Mouse (Mus musculus): ENCODE results near the gene Ncbp1.
"Not testable (repeated sequence)": the region's sequence is repeated elsewhere in the genome, so short reads cannot be mapped to it uniquely, and the experiment has no call there.

Gene Ncbp1

DNA sequence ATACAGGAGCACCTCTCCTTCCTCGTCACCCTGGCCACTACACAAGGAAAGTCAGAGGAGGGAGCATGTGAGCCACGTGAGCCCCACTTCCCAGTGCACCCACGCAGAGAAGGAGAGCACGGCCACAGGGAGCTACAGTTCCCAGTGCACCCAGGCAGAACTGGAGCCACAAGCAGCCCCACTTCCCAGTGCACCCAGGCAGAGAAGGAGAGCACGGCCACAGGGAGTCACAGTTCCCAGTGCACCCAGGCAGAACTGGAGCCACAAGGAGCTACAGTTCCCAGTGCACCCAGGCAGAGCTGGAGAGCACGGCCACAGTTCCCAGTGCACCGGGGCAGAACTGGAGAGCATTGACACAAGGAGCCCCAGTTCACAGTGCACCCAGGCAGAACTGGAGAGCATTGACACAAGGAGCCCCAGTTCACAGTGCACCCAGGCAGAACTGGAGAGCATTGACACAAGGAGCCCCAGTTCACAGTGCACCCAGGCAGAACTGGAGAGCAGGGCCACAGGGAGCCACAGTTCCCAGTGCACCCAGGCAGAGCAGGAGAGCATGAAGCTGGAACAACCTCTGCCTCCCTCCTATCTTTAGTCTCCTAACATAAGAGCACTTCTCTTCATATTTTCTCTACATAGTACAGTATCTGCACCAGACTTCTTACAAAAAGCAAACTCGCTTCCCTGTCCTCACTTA is 9.0 kb upstream of the Ncbp1 start:
- DNase-seq (ENCODE audit: low spot score in 2 of 2): no peak

DNA sequence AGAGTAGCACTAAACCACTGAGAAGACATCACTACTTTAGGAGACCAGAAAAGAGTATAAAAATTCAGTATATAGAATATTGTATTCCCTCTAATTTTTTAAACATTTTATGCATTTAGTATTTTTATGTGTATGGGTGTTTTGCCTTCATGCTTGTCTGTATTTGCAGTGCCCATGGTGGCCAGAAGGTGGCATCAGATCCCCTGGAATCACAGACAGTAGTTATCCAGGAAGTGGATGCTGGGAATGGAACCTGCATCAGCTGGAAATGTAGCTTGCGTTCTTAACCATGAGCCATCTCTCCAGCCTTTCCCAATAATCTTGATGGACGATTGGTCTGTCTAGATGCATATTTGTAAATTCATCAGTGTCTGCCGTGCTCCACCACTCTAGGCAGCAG is 8.2 kb upstream of the Ncbp1 start:
- no peak for DNase-seq (ENCODE audit: low spot score in 2 of 2)

DNA sequence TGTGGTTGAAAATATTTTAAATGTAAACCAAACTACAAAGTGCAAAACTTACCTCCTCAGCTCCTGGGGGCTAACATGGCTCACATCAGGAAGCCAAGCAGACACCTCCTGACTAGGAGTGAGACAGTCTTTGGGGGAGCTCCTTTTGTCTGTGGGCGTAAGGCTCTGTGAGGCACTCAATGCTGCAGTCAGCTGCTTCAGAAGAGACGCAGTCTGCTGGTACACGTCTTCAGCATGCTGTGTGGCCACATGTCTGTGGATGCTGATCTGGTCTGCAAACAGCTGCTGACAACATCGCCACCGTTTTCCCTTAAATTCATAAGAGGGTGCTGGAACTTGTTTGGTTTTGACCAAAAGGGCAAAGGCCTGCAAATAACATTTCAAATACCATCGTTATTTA is 6.6 kb upstream of the Ncbp1 start:
- no peak for DNase-seq (ENCODE audit: low spot score in 2 of 2)

DNA sequence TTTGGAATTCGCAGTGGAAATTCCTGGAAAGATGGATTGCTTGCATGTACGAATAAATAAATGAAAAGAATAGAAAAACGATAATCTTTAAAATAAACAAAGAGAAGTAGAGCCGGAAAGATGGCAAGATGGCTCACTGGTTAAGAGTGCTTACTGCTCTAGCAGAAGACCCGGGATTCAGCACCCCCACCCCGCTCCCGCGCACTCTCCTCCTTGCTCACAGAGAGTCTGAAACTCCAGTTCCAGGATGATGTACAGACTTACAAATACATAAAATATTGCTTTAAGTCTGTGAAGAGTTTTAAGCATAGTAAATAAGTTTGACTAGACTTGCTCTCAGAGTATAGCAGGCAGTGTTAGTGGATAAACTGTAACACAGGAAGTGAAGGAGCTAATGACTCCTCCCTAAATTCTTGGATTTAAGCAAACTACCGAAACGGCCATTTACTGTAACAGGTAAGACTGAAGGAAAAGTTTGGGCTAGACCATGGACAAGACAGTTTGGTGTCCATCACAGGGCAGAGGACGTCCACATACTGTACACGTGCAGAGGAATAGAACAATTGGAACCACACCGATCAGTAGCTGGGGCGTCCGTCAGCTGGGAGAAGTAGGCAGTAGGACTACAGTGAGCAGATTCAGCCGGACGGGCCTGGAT is 655 bp upstream of the Ncbp1 start:
- DNase-seq (ENCODE audit: low spot score in 2 of 2): no peak

GRCm38 (mm10) chr4:46144323-46144722 is 5.9 kb downstream of the Ncbp1 start:
- DNase-seq (ENCODE audit: low spot score in 2 of 2): no peak

GRCm38 (mm10) chr4:46146881-46147280 is 8.5 kb downstream of the Ncbp1 start:
- no peak for DNase-seq (ENCODE audit: low spot score in 2 of 2)

DNA sequence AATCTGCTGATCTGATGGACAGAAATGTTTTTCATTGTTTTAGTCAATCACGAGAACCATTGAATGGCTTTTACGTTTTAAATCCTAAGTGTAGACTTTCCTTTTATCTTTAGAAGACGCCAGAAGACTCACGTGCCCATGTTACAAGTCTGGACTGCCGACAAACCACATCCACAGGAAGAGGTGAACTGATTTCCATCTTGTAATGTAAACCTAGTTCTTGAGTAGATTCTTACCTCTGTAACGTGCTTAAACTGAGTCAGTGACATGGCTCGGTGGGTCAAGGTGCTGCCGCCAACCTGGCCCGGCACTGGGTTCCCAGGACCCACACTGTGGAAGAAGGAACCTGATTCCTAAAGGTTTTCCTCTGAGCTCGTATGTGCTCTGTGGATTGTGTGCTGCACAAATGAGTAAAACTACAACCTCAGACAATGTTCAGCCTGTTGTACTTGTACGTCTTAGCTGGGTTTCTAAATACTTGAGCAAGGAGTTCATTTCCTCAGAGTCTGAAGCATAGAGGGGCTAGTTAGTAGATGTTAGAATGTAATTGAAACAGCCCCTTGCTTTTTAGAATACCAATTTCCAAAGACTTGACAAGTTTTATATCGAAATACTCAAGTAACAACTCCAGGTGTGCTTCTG is 13.6 kb downstream of the Ncbp1 start:
- DNase-seq (ENCODE audit: low spot score in 2 of 2): no peak

GRCm38 (mm10) chr4:46164027-46164426 is 25.6 kb downstream of the Ncbp1 start:
- DNase-seq (ENCODE audit: low spot score in 2 of 2): no peak

DNA sequence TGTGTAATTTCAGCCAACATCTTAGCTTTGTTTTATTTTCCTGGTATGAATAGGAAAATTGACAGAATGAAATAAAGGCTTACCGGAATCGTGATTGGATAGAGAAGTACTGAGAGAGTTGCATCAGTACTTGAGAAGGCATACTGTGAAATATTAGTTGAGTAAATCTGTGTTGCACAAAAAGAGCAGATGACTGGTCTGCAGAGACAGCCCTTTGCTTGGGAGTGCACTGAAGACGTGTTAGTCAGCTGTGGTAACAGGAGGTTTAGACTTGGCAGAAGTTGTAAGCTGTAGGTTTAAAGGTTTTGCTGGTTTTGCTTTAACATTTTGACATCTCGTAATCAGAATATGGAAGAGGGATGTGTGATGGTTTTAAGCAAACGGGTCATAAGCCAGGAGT is 27.4 kb downstream of the Ncbp1 start:
- no peak for DNase-seq (ENCODE audit: low spot score in 2 of 2)

GRCm38 (mm10) chr4:46171761-46172160 is 33.3 kb downstream of the Ncbp1 start:
- no peak for DNase-seq (ENCODE audit: low spot score in 2 of 2)

GRCm38 (mm10) chr4:46176313-46176712 is 37.9 kb downstream of the Ncbp1 start:
- peak in 1 of 2 experiments; percentile 35 for DNase-seq (ENCODE audit: low spot score in 2 of 2)

GRCm38 (mm10) chr4:46177018-46177417 is 38.6 kb downstream of the Ncbp1 start:
- peak in 1 of 2 experiments; percentile 50 for DNase-seq (ENCODE audit: low spot score in 2 of 2)

DNA sequence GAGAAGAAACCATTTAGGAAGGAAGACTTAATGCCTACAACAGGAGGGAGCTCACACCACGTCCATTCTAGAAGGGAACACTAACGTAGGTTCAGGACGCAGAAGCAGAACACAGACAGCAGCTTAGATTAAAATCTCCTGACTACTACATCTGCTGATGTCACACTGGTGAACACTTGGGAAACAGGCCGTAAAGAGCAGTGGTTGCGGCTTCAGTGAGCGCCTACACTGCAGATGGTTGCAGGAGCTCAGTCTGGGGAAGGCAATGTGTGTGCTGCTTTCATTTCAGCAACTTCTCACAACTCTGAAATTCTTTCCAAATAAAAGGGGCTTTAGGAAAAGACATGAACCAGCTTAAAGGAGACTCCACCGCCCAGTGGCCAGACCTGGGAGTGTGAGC is 39.1 kb downstream of the Ncbp1 start:
- DNase-seq (ENCODE audit: low spot score in 2 of 2): peak in 1 of 2 experiments; percentile 57

DNA sequence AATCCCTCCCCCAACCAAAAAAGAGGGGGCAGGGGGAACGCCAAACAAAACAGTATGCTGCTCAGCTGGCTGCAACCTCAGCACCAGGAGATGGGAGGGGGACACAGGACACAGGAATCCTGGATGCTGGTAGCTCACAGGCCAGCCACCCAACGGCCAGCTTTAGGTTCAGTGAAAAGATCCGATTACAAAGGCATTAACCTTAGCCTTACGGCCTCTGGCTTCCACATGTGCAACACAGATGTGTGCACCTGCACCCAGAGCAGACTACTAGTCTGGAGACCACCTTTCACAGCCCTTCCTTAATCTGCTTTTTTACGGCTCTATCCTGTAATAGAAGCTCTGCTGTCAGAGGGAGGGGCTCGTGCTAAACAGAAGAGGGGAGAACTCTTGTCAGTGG is 42.8 kb downstream of the Ncbp1 start:
- DNase-seq (ENCODE audit: low spot score in 2 of 2): peak in 1 of 2 experiments; percentile 47

DNA sequence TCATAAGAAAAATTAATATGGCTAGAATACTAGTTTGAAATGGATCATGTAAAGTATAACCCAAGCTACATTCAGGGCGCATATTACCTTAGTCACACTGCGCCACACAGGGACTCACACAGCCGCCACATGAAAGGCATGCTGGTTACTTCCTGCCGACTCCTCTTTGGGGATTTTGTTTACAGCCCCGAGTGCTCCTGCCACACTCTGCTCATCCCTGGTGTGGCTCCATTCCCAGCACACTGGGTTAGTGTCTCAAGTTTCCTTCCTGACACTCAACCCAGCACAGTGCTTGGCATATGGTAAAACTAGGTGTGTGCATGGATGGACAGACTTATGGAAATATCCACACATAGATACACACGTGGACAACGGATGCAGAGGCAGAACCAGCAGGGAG is 43.8 kb downstream of the Ncbp1 start:
- DNase-seq (ENCODE audit: low spot score in 2 of 2): peak in 1 of 2 experiments; percentile 39

DNA sequence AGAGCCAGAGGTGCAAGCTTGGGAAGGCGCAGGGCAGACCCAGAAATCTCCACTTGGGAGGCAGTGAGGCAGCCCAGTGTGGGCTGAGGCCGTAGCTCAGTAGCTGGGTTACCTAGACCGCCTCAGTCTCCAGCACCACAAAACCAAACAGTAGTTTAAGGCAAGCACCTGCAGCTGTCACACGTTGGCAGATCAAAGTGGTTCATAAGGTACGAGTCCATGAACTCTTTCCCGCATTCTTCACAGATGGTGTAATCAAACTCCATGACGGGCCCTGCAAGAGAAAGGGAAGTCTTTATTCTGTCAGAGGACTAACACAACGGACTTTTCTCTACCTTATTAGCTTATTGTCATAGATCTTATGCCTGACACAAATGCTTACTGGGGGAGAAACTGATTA is 47.0 kb downstream of the Ncbp1 start:
- no peak for DNase-seq (ENCODE audit: low spot score in 2 of 2)

DNA sequence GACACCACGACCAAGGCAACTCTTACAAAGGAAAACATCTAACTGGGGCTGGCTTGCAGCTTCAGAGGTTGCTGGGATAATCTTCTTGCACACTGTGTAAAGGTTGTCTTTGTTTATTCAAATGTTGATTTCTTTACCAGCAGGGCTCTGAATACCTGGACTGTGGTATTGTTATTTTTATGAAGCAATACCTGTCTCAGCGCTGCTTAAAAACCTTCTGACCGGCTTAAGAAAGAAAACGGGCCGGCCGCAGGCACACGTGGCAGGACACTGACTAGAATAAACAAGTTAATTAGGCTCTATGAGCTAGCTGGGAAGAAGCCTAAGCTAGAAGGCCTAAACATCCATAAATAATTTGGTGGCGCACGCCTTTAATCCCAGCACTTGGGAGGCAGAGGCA is 47.5 kb downstream of the Ncbp1 start:
- DNase-seq (ENCODE audit: low spot score in 2 of 2): no peak

- no peak for DNase-seq (ENCODE audit: low spot score in 2 of 2)
These were observed 48.1 kb downstream of the Ncbp1 start for GRCm38 (mm10) chr4:46186466-46186865.

DNA sequence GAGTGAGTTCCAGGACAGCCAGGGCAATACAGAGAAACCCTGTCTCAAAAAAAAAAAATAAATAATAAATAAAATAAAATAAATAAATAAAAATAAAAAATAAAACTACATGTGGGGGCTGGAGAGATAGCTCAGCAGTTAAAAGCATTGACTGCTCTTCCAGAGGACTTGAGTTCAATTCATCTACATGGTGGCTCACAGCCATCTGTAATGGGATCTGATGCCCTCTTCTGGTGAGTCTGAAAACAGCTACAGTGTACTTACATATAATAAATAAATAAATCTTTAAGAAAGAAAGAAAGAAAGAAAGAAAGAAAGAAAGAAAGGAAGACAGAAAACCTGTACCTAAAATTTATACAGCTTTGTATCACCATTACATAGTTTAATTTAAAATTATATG is 53.6 kb downstream of the Ncbp1 start:
- not testable (repeated sequence) for DNase-seq (ENCODE audit: low spot score in 2 of 2)

- peak; percentile 87 to 93 for DNase-seq (ENCODE audit: low spot score in 2 of 2)
These were observed 57.5 kb downstream of the Ncbp1 start, which contains the start of gene Xpa for GRCm38 (mm10) chr4:46195781-46196487. TSS of gene Xpa (minus strand) at chr4:46196311.

GRCm38 (mm10) chr4:46196513-46196912 is 58.1 kb downstream of the Ncbp1 start:
- no peak for DNase-seq (ENCODE audit: low spot score in 2 of 2)

GRCm38 (mm10) chr4:46198064-46198463 is 59.7 kb downstream of the Ncbp1 start:
- no peak for DNase-seq (ENCODE audit: low spot score in 2 of 2)

Measured in urinary bladder, postnatal 4 days (tissue).